Mouse (Mus musculus) hindbrain, embryonic 12.5 days (tissue): Measurements from ENCODE around the gene Slc6a1. TPM values are rescaled to one million over a fixed set of nuclear protein-coding genes. Genes with fewer than 3 reads are reported as not detected.

Source experiments
- ATAC-seq: fragments of 200-750 bp; cut with Nextera tagmentation; 2 replicates; pipeline ENCODE4 v1.8.0; 2017; ENCODE audit warnings: moderate TSS enrichment; ENCODE audit not compliant: low FRiP score
- H3K27ac ChIP-seq: fragments of 300-500 bp; sonication (generic); 2 replicates; pipeline ENCODE4 v1.5.1; 2016; ENCODE audit warnings: mild to moderate bottlenecking
- H3K27me3 ChIP-seq: fragments of 300-500 bp; sonication (generic); 2 replicates; pipeline ENCODE4 v1.6.1; 2016; ENCODE audit warnings: mild to moderate bottlenecking
- H3K36me3 ChIP-seq: fragments of 300-500 bp; sonication (generic); 2 replicates; pipeline ENCODE4 v1.6.1; 2016; ENCODE audit warnings: mild to moderate bottlenecking
- H3K4me1 ChIP-seq: fragments of 300-500 bp; sonication (generic); 2 replicates; pipeline ENCODE4 v1.6.1; 2016
- H3K4me2 ChIP-seq: fragments of 300-500 bp; sonication (generic); replicated peaks from 2 replicates; pipeline ENCODE4 v1.6.1; 2016; ENCODE audit warnings: mild to moderate bottlenecking
- H3K4me3 ChIP-seq: fragments of 300-500 bp; sonication (generic); 2 replicates; pipeline ENCODE4 v1.5.1; 2016; ENCODE audit warnings: mild to moderate bottlenecking
- H3K9ac ChIP-seq: fragments of 300-500 bp; sonication (generic); 2 replicates; pipeline ENCODE4 v1.6.1; 2016; ENCODE audit warnings: mild to moderate bottlenecking, moderate library complexity
- H3K9me3 ChIP-seq: fragments of 300-500 bp; sonication (generic); replicated peaks from 2 replicates; pipeline ENCODE4 v1.6.1; 2016; ENCODE audit warnings: mild to moderate bottlenecking
- WGBS: fragments of 180-500 bp; shearing (Covaris S2); methylation state at CpG from one replicate; pipeline ENCODE4 v1.1.7; 2016; 5-methylcytosine and 5-hydroxymethylcytosine counted together
- polyA plus RNA-seq: library from polyadenylated mRNA; unstranded; fragments of >200 nt; fragmentation: Nextera tagmentation; extraction: Ambion mirVana; gene quantifications from 2 replicates; pipeline ENCODE4 v1.2.1, GENCODE M21; 2016

The Slc6a1 gene
- 47.1 and 47.6 TPM in 2 replicates for polyA plus RNA-seq

DNA sequence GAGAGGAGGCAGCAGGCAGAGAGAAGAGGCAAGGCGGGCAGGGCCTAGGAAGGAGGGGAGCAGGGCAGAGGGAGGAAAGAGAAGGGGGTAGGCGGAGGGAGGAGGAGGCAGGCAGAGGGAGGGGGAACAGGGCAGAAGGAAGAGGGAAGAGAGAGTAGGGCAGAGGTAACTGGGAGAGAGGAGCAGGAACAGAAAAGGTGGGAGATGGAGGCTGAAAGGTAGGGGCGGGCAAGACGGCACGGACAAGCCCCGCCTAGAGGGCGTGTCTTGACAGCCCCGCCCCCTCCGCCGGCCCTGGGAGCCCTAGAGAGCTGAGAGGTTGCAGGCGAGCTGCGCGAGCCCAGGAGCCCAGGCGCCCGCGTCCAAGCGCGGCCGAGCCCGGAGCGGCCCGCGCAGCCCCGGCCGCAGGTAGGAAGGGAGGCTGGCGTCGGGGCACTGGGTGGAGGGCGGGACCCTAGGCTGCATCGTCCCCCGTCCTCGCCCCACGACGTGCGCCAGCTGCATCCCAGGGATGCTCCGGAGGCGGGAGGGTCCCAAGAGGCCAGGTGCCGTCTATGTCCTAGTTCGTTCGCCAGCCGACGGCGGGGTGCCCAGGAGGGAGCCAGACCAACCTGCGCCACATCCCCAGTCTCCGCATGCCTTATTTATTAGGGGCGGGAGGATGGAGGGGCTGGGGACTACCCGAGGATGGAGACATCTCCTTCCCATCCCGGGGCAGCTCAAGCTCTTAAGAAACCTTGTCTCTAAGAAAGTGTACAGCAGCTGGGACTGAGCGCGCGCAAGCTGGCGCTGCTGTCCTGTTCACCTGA is at the start of gene Slc6a1:
Gene Slc6a1 (plus strand): TSS at position 167 of the 809 bp plus-strand sequence.
- peak; percentile 93 for ATAC-seq
- peak within 1 kb of the TSS; percentile 67 for H3K27ac ChIP-seq
- peaks cover 56% of the 10 kb centered on the region for H3K27me3 ChIP-seq
- peaks cover 29% of the 10 kb centered on the region for H3K4me1 ChIP-seq
- H3K4me3 ChIP-seq = peak within 1 kb of the TSS; percentile 60
- no peaks in the 10 kb centered on the region for H3K36me3 ChIP-seq
- WGBS = under 1% methylated on average over 29 of the region's 51 CpGs
- H3K9ac ChIP-seq = peak within 1 kb of the TSS; percentile 78
- H3K9me3 ChIP-seq = no peaks in the 10 kb centered on the region
- peak within 1 kb of the TSS; percentile 61 for H3K4me2 ChIP-seq

DNA sequence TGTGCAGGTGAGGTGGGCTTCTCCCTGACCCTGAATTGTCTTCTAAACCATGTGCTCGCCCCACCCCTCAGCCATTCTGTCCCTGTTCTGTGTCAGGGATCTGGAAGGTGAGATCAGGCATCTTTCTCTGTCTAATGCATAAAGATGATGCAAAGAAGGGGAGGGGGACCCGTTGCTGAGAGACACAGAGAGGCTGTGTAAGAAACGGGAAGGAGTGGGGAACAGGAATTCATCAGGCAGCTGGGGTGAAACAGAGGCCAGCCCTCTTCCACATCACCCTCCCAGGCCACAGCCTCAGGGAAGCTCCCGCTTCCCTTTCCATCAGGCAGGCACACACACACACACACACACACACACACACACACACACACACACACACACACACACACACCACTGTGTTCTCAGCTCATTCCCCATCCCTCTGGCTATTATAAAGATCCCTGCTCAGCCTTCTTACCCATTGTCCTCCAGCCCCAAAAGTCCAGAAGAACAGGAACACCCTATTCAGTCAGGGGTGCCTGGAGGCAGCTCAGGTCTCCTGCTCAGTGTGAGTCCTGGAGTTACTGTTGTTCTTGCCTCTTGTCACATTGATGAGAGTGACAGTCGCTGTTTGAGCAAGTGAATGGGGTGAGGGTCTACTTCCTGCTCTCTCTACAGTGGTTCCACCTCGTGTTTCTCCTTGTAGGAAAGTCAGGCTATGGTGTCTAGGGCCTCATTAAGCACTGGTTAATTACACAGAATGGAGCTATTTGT is 43.4 kb upstream of the Slc6a1 start:
- no peak overlapping the region for H3K4me3 ChIP-seq
- peaks cover 16% of the 10 kb centered on the region for H3K27me3 ChIP-seq
- H3K27ac ChIP-seq = peak overlapping the region; percentile 55
- no peaks in the 10 kb centered on the region for H3K9me3 ChIP-seq
- peak; percentile 79 for ATAC-seq
- peaks cover 17% of the 10 kb centered on the region for H3K4me1 ChIP-seq
- no peaks in the 10 kb centered on the region for H3K36me3 ChIP-seq
- 19% methylated on average over 5 of the region's 6 CpGs for WGBS
- H3K4me2 ChIP-seq = no peak overlapping the region
- no peak overlapping the region; the same call in 1 of the 2 replicates for H3K9ac ChIP-seq

DNA sequence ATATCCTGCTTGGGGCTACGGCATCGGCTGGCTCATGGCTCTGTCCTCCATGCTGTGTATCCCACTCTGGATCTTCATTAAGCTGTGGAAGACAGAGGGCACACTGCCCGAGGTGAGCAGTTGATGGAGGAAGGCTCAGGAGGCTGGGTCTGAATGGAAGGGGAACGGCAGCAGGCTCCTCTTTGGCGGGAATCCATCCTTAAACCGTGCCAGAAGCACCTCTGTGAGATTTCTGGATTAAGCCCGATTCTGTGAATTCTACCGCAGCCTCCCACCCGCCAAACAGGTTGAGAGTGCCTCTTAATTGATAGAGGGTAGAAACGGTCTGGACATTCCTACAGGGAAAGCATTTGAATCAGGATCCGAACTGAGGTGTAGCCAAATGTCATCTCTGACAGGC is 36.8 kb upstream of the Slc6a1 start:
- WGBS = 77% methylated on average over 11 of the region's 11 CpGs

GRCm38 (mm10) chr6:114250311-114250710 is 32.1 kb upstream of the Slc6a1 start:
- Histone ChIP-seq H3K4me3 (no peak overlapping the region), H3K27me3 (peaks cover 10% of the 10 kb centered on the region), H3K4me1 (peaks cover 3% of the 10 kb centered on the region; the same call in 1 of the 2 replicates), H3K4me2 (no peak overlapping the region), H3K9ac (no peak overlapping the region), H3K9me3 (no peaks in the 10 kb centered on the region), H3K27ac (no peak overlapping the region), H3K36me3 (no peaks in the 10 kb centered on the region)
- WGBS = 10% methylated on average over 5 of the region's 5 CpGs
- ATAC-seq = no peak

More for the DNA sequence above, 36.8 kb upstream of the Slc6a1 start:
- Histone ChIP-seq H3K27ac (no peak overlapping the region), H3K4me1 (peaks cover 3% of the 10 kb centered on the region; the same call in 1 of the 2 replicates), H3K36me3 (no peaks in the 10 kb centered on the region), H3K4me2 (no peak overlapping the region), H3K4me3 (no peak overlapping the region), H3K27me3 (peaks cover 11% of the 10 kb centered on the region), H3K9ac (no peak overlapping the region), H3K9me3 (no peaks in the 10 kb centered on the region)
- ATAC-seq = no peak

- 77% methylated on average over 14 of the region's 14 CpGs for WGBS
- ATAC-seq = no peak
- Histone ChIP-seq H3K36me3 (no peaks in the 10 kb centered on the region), H3K4me1 (peaks cover 25% of the 10 kb centered on the region), H3K27ac (no peak overlapping the region), H3K27me3 (peaks cover 6% of the 10 kb centered on the region), H3K4me3 (no peak overlapping the region), H3K4me2 (no peak overlapping the region), H3K9ac (no peak overlapping the region), H3K9me3 (no peaks in the 10 kb centered on the region)
These were observed 27.5 kb upstream of the Slc6a1 start for GRCm38 (mm10) chr6:114254927-114255326.

- ATAC-seq = 0 out of 2 replicates have a peak, but pooled peaks have one; percentile 38
- Histone ChIP-seq H3K9me3 (no peaks in the 10 kb centered on the region), H3K4me2 (no peak overlapping the region), H3K27ac (peak overlapping the region; percentile 55), H3K27me3 (peaks cover 13% of the 10 kb centered on the region), H3K4me1 (peaks cover 30% of the 10 kb centered on the region), H3K9ac (no peak overlapping the region), H3K4me3 (no peak overlapping the region), H3K36me3 (no peaks in the 10 kb centered on the region)
- WGBS = 83% methylated on average over 1 of the region's 1 CpGs
These were observed 24.6 kb upstream of the Slc6a1 start for GRCm38 (mm10) chr6:114257762-114258361.

DNA sequence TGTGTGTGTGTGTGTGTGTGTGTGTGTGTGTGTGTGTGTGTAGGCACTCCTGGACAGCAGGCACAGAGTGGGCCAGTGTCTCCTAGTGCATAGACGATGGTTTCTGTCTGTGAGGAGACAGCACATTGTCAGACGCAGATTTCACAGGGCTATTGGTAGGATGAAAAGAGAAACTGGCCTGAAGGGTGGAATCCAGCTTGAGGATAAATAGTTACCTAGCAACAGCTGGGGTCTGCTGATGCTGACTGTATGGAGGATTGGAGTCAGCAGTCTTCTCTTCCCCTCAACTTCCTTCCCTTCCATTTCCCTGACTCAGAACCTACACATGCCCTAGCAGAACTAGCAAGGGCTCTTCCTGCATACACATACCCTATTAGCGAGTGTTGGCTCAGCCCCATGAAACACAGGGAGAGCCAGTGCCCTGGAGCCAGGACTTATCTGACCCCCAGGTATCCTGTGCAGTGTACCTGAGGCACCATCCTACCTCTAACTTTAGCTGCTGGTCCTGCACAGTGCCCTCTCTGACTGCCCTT is 23.7 kb upstream of the Slc6a1 start:
- peak overlapping the region; percentile 55; the same call in 1 of the 2 replicates for H3K27ac ChIP-seq
- ATAC-seq = no peak
- H3K9ac ChIP-seq = no peak overlapping the region
- H3K4me1 ChIP-seq = peaks cover 31% of the 10 kb centered on the region
- H3K4me3 ChIP-seq = no peak overlapping the region
- no peaks in the 10 kb centered on the region for H3K9me3 ChIP-seq
- no peaks in the 10 kb centered on the region for H3K36me3 ChIP-seq
- H3K4me2 ChIP-seq = no peak overlapping the region
- H3K27me3 ChIP-seq = peaks cover 13% of the 10 kb centered on the region
- 46% methylated on average over 3 of the region's 3 CpGs for WGBS

DNA sequence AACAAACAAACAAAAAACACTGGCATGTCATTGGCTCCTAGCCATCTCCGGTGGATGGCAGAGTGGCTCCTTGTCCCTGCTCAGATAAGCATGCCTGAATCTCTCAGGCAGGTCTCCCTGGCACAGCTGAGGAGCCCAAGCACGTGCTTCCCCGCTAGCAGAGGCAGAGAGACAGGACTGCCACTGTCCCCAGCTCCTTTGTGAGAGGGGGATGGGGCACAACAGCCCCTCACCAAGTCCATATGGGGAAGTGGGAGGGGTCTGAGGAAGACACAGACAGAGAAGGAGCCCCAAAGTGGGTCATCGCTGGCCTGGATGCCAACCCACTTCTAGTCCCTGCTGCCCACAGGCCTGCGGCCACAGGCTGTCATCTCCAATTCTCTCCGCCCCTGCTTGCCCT is 20.8 kb upstream of the Slc6a1 start:
- Histone ChIP-seq H3K9me3 (no peaks in the 10 kb centered on the region), H3K4me2 (no peak overlapping the region), H3K4me1 (peaks cover 44% of the 10 kb centered on the region), H3K9ac (no peak overlapping the region), H3K27ac (no peak overlapping the region), H3K36me3 (no peaks in the 10 kb centered on the region), H3K4me3 (no peak overlapping the region), H3K27me3 (peaks cover 7% of the 10 kb centered on the region; the same call in 1 of the 2 replicates)
- ATAC-seq = peak; percentile 56; the same call in 1 of the 2 replicates
- 65% methylated on average over 6 of the region's 6 CpGs for WGBS

- H3K9me3 ChIP-seq = no peaks in the 10 kb centered on the region
These were observed 18.4 kb upstream of the Slc6a1 start for GRCm38 (mm10) chr6:114264010-114264409.

GRCm38 (mm10) chr6:114264426-114264825 is 18.0 kb upstream of the Slc6a1 start:
- 62% methylated on average over 5 of the region's 5 CpGs for WGBS
- no peak overlapping the region for H3K27ac ChIP-seq
- no peaks in the 10 kb centered on the region for H3K36me3 ChIP-seq

More at GRCm38 (mm10) chr6:114264010-114264409, 18.4 kb upstream of the Slc6a1 start:
- Histone ChIP-seq H3K27me3 (peaks cover 7% of the 10 kb centered on the region; the same call in 1 of the 2 replicates), H3K4me1 (peaks cover 31% of the 10 kb centered on the region), H3K36me3 (no peaks in the 10 kb centered on the region), H3K4me3 (no peak overlapping the region), H3K9ac (no peak overlapping the region), H3K4me2 (no peak overlapping the region), H3K27ac (no peak overlapping the region)
- WGBS = 51% methylated on average over 3 of the region's 3 CpGs
- no peak for ATAC-seq

GRCm38 (mm10) chr6:114266273-114266672 is 16.2 kb upstream of the Slc6a1 start:
- no peaks in the 10 kb centered on the region for H3K9me3 ChIP-seq
- H3K4me1 ChIP-seq = peaks cover 38% of the 10 kb centered on the region
- H3K4me2 ChIP-seq = no peak overlapping the region
- H3K9ac ChIP-seq = no peak overlapping the region
- no peaks in the 10 kb centered on the region for H3K36me3 ChIP-seq
- no peak overlapping the region for H3K4me3 ChIP-seq
- no peak overlapping the region for H3K27ac ChIP-seq
- no peak for ATAC-seq
- H3K27me3 ChIP-seq = peaks cover 3% of the 10 kb centered on the region; the same call in 1 of the 2 replicates

More at GRCm38 (mm10) chr6:114264426-114264825, 18.0 kb upstream of the Slc6a1 start:
- Histone ChIP-seq H3K9ac (no peak overlapping the region), H3K4me3 (no peak overlapping the region), H3K4me2 (no peak overlapping the region), H3K27me3 (peaks cover 7% of the 10 kb centered on the region; the same call in 1 of the 2 replicates), H3K9me3 (no peaks in the 10 kb centered on the region), H3K4me1 (peaks cover 30% of the 10 kb centered on the region)
- no peak for ATAC-seq

GRCm38 (mm10) chr6:114267979-114268378 is 14.5 kb upstream of the Slc6a1 start:
- Histone ChIP-seq H3K27ac (no peak overlapping the region), H3K36me3 (no peaks in the 10 kb centered on the region), H3K9me3 (no peaks in the 10 kb centered on the region), H3K4me3 (no peak overlapping the region), H3K4me2 (no peak overlapping the region), H3K9ac (no peak overlapping the region), H3K4me1 (peaks cover 30% of the 10 kb centered on the region), H3K27me3 (no peaks in the 10 kb centered on the region)
- ATAC-seq = no peak
- WGBS = 34% methylated on average over 4 of the region's 4 CpGs
